Mouse (Mus musculus) gastrocnemius, postnatal 14 days (tissue): ENCODE measurements at regions not wholly inside any gene's neighbourhood (a gene's known extent, or its start where the extent isn't known, plus 50 kb on each side); places are given as distances from the start of the nearest gene placed in this dataset.

Experiments used
- DNase-seq: peaks from one replicate; pipeline ENCODE4 v3.0.0; 2021; ENCODE audit warnings: mixed read lengths
- intact Hi-C: fragments of 180-260 bp; cut with DNase I; formaldehyde crosslinking; loops from one replicate; pipeline ENCODE4 v1.15.1; 2025; ENCODE audit warnings: low total_unique reads

DNA sequence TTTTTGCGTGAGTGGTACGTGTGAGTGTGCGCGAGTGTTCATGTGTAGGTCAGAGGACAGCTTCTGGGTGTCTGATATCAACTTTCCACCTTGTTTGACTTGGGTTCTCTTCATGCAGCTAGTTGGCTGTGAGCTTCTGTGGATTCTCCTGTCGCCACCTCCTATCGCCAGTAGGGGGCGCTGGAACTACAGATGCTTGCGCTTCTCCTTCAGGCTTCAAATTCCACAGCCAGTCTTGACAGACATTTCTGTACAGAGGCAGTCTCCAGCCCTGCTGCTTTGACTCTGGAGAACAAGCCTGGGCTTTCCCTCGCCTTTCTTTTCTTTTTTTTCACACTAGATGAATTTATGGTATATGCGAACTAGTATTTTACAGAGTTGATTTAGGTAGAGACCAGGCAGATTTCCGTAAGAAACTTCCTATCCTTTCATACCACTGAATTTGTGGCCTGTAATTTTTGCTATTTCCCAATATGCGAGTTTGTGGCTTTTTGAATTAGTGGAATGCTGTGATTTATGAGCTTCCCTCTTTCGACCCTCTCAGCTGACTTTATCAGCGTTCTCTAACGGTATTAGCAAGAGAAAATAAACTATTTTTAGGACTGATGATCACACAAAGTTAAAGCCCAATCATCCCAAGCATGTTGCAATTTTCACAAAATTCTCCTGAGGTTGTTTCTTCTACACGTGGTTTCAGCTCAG, 104.5 kb upstream of the Phactr1 start:
- DNase-seq = peak; percentile 74

DNA sequence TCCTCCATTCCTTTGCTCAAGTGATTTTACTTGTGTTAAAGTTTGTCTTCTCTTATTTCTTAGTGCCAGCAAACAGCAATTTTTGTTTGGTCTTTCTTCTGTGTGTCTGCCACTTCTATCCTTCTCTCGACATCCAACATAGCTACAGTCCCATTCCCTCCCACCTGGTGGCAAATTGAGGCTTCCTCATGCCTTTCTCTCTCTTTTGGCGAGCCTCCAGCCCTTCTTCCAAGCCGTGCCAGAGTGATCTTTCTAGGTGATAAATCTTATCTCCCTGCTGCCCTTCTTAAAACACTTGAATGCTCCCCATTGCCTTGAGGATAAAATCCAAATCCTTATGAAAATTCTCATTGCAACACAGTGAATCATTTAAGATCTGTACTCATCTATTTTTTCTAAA, 101.0 kb upstream of the Phactr1 start:
- intact Hi-C loops = loop anchor here (10.0 kb wide), 1 partner anchor 215 kb away; no protein-coding TSS in a partner anchor
- no peak for DNase-seq

More for the DNA sequence above, 104.5 kb upstream of the Phactr1 start:
- intact Hi-C loops = loop anchor here (10.0 kb wide), 1 partner anchor 219 kb away; no protein-coding TSS in a partner anchor

DNA sequence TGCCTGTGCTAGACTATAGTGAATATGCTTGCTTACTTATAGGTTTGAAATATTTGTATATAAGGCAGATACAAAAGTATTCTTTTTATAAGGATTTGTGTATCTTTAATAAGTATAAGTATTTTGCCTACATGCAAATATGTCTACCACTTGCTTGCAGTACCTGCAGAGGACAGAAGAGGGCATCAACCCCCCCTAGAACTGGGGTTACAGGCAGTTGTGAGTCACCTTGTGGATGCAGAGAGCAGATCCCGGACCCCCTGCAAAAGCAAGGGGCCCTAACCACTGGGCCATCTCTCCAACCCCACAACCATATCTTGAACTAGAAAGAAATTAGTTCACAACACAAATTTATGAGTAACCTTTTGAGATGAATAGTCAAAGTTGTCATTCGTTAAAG, 91.3 kb upstream of the Phactr1 start:
- DNase-seq = no peak

DNA sequence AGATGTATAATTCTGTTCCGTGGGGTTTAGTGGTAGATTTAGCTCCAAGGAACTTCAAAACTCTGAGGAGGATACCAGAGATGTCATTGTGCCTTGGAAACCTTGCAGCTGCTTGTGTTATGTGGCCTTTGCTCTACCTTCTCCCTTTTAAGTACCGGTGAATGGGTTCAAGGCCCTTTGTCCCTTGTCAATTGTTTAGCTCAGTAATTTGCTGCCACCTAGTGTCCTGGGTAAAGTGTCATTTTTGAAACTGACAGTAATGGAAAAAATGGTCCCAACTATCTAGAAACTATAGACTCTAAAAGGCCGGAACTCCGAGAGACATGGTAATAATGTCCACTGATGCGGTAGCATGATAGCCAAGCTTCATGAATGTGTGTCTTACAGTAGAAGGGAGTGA, 90.8 kb upstream of the Phactr1 start:
- intact Hi-C loops = no loop called here
- no peak for DNase-seq

More for the DNA sequence above, 91.3 kb upstream of the Phactr1 start:
- intact Hi-C loops = no loop called here

DNA sequence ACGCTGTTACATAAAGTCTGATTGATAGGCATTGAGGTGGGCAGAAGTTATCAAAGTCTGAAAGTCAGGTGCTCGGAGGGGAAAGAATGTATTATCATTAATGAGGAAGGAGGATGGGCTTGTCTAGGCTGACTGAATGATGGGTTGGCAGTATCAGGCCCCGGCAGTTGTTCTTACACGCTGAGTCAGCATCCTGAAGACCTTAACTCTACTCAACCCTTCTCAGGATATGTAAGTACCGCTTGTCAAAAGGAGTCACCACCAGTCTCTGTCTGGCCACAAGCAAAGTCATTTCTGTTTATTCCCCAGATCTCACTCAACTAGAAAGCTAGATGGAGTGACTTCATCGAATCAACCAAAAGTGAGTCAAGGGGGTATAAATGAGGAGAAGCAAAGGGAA, 90.0 kb upstream of the Phactr1 start:
- intact Hi-C loops = no loop called here
- no peak for DNase-seq

DNA sequence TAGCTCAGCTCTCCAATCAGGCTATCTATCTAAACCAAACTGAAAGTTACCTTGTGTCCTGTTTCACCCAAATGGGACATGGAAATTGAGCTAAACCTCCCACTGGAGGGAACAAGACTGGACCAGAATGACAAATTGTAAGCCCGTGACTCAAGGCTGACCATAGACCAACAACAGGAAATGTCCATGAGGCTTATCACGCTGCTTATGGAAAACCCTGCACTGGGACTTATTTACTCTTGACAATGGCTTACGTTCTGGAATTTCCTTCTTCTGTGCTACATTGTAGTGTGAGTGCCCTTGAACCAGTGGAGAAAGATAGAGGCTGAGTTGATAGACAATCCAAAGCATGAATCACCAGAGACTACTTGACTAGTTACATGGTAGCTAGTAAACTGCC, 87.5 kb upstream of the Phactr1 start:
- intact Hi-C loops = no loop called here
- DNase-seq = no peak

DNA sequence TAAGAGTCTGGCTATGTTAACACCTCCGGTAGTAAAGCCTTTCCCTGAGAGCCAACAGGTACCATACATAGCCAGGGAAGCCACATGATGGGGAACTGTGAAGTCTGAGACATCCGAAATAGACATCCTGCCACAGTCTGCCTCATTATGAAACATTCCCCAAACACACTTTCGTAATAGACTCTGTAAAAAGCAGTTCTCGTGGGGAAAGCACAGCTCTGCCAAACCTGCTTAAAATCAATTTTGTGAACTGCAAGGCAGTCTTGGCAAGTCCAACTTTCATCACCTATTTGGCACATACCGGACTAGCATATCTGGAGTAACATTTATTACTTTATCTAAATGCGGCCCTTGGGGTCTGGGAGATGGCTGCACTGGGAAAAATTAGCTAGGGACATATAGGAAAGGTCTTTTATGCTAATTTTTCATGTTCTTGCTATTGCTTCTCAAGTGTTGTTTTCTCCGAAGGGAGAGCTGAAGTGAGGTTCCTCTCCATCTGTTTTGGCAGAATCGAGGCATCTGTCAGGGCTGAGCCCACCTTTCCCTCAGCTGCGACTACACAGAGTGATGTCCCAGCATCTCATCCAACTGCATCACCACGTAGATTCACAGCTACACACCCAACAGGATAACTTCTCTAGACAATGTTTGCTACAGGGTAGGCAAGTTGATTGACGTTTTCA, 86.8 kb upstream of the Phactr1 start:
- intact Hi-C loops = no loop called here
- no peak for DNase-seq

DNA sequence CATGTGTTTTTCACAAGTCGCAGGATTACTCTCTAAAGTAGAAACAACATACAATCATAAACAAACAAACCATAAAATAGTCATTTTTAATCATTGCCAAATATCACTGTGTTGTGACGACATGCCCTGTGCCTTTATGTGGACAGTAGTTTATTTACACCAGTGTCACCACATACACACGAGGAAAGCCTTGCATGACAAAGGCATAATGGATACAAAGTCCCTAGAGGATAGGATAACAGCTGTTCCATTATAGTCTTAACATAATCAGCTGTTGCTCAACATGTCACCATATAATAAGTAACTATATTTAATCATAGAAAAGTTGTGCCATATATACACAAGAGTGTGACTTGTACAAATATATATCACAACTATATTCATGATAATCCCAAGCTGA, 85.2 kb upstream of the Phactr1 start:
- no peak for DNase-seq
- intact Hi-C loops = no loop called here

DNA sequence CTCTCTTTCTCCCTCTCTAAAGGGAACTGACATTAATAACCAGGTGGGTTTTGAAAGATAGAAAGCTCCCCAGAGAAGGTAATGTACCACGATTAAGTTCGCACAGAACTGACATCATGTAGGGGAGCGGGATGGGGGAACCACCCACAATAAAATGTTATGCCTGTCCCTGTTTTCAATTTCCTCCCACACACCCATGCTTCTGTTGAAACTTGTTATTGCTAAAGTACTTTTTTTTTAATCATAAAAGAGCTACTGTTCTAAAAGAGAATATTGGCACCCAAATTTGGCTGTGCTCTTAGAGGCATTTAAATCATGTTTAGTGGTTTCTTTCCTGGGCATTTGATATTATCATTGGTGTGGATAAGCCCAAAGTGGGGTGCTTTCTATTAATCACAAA, 82.6 kb upstream of the Phactr1 start:
- intact Hi-C loops = no loop called here
- no peak for DNase-seq

DNA sequence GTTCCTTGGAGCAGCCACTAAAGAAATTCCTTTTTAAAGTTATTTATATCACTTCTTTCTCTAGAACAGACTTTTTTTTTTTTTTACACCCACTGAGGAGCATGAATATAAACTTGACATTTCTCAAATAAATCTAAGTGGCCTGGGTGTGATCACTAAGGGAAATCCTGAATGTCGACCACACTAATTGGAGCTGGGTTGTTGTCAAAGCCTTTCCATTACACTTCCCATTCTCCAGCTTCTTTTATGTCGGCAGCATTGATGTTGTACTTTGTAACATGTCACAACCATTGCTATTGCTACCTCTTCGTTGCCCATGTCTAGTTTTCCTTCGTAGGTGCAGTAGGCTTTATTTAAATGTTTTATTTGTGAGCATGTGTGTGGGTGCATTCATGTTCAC, 77.1 kb upstream of the Phactr1 start:
- intact Hi-C loops = no loop called here
- no peak for DNase-seq

DNA sequence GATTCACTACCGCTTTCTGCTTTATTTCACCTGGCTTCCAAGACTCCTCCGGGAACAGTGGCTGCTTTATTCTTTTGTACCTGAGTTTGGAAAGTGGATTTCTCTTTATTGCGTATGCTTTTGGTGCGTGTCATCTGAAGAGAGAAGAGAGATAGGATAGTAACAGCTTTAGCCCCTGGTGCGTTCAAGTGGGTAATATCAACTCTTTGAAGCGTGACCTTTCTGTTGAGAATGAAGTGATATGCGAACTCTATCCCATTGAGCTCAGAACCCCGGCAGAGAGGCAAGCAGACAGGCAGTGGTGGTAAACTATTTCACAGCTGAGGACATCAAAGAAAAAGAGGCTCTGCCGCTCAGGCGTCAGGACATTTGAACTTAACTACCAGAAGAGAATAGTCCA, 72.7 kb upstream of the Phactr1 start:
- no peak for DNase-seq
- intact Hi-C loops = no loop called here

DNA sequence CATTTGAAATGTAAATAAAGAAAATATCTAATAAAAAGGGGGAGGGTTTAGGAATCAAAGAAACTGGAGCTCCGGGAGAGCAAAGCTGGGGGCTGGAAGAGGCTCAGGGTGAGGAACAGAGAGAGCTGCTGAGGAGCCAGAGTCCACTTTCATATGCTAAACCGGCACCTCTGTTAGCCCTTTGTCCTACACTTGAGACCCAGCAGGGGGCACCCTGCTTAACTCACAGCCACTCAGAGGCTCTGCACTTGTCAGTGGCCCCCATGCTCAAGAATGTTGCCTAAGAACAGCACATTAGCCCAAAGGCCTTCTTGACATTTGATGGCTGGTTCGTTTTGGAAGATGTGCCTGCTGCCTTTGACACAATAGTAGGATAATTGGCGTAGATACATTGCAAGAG, 71.5 kb upstream of the Phactr1 start:
- no peak for DNase-seq
- intact Hi-C loops = no loop called here

DNA sequence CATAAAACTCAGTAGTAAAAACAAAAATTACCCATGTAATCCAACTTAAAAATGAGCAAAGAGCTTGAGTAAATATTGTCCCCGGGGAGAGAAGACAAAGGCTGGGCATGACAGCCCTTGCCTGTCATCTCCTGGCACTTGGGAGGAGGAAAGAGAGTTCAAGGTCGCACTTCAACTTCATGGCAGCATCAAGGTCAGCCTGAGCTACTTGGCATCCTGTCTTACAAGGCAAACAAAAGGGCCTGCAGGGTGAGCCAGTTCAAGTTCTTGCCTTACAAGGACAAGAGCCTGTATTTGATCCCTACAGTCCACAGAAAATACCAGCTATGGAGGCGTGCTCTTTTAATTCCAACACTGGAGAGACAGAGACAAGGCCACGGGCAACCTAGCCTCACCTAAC, 67.1 kb upstream of the Phactr1 start:
- intact Hi-C loops = no loop called here
- no peak for DNase-seq

DNA sequence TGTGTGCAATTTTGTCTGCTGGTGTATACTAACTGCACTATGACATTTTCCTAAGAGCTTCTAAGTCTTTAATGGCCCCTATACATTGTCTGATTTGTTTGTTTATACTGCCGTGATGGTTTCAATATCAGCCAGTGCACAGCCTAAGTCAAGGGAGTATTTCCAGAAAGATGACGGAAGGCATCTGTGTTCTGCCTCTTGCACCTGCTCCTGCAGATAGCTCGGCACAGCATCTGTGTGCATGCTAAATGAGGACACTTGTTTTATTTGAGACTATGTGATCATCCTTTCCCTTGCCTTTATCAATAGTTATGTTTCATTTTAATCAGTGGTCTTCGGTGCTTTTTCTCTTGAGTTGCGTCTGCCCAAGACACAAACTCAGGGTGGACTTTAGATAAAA, 64.6 kb upstream of the Phactr1 start:
- intact Hi-C loops = no loop called here
- no peak for DNase-seq

DNA sequence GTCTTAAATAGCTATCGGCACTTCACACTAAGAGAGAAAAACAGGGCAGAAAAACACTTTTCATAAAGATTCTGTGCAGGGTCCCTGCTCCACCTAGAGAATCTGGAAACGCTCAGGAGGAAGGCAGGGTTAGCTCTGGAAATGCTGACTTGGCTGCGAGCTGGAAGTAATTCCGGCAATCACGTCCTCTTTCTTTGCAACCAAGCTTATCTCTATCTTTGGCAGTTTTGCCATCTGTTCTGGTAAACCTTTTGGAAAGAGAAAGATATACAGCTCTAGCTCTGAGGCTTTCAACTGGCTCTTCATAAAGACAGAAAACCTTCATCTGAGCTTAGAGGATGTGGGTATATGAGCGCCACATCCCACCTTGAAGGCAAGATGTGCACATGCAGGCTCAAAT, 63.2 kb upstream of the Phactr1 start:
- intact Hi-C loops = no loop called here
- no peak for DNase-seq

DNA sequence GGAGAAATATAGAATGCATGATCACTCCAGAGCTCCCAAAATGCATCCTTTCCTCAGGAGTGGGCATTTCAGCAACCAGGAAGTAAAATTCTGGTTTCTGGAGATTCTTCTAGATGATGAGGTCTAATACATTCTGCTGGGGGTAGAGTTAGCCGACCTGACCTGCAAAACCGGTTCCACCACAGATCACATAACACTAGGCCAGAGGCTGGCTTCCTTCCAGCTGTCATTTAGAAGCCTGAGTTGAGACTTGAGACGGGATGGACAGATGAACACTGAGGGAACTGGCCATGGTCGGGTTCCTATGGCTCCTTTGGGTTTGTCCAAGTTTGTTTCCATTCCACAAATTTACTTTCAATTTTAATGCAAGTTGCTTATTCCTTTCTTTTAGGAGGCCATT, 62.6 kb upstream of the Phactr1 start:
- DNase-seq = no peak

DNA sequence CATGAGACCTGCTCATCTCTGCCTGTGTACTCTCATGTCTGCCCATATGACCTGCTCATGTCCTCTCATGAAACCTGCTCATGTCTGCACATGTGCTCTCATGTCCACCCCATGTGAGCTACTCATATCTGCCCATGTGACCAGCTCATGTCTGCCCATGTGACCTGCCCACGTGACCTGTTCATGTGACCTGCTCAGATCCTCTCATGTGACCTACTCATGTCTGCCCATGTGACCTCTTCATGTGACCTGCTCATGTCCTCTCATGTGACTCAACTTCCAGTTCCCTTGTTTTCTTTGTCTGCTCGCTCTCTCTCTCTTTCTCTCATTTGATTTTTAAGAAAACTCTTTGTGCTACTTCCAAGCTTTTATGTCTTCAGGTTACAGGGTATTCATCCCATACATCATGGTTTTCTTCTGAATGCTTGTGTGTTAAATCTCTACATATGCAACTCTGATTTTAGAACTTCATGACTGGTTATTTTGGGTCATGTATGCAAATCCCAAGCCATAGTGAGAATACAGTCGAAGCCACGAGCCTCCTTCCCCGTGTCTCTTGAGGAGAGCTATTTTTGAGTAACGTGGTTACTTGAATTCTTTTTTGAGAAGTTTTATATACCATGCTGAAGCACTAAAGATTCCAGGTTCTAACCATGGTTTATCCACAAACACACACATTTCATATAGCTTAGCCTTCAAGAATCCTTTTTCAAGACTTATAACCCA, 60.7 kb upstream of the Phactr1 start:
- no peak for DNase-seq

More for the DNA sequence above, 62.6 kb upstream of the Phactr1 start:
- intact Hi-C loops = no loop called here

DNA sequence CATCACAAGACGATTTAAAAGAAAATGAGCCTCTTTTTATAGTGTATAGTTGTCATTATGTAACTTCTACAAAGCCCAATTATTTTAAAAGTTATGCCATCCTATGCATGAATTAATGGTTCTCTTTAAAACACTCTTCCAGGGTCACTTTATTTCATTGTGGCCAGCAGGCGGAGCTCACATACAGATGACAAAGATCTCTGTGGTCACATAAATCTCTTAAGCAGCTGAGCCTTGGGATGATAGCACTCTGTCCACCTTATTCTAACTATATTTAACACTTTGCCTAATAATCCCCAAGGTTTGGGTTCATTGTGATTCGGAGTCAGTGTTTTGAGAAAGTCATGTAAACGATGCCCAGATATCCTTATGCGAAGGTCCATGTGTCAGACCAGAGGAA, 56.9 kb upstream of the Phactr1 start:
- DNase-seq = no peak
- intact Hi-C loops = loop anchor here (10.0 kb wide), 1 partner anchor 171 kb away; no protein-coding TSS in a partner anchor

More for the DNA sequence above, 60.7 kb upstream of the Phactr1 start:
- intact Hi-C loops = loop anchor here (10.0 kb wide), 1 partner anchor 175 kb away; no protein-coding TSS in a partner anchor
